Mouse (Mus musculus) neural tube, embryonic 12.5 days (tissue): ENCODE measurements around the gene Olfm4. TPM values are rescaled to one million over a fixed set of nuclear protein-coding genes. Genes with fewer than 3 reads are reported as not detected.

ENCODE experiments used
- ATAC-seq: fragments of 200-750 bp; cut with Nextera tagmentation; 2 replicates; pipeline ENCODE4 v1.8.0; 2017; ENCODE audit warnings: low read depth, mild to moderate bottlenecking, moderate TSS enrichment, moderate library complexity; ENCODE audit not compliant: low FRiP score
- H3K27ac ChIP-seq: fragments of 300-500 bp; sonication (generic); 2 replicates; pipeline ENCODE4 v1.5.1; 2016
- H3K27me3 ChIP-seq: fragments of 300-500 bp; sonication (generic); replicated peaks from 2 replicates; pipeline ENCODE4 v1.6.1; 2016; ENCODE audit warnings: mild to moderate bottlenecking
- H3K36me3 ChIP-seq: fragments of 300-500 bp; sonication (generic); 2 replicates; pipeline ENCODE4 v1.6.1; 2016; ENCODE audit warnings: mild to moderate bottlenecking
- H3K4me1 ChIP-seq: fragments of 300-500 bp; sonication (generic); 2 replicates; pipeline ENCODE4 v1.6.1; 2016
- H3K4me2 ChIP-seq: fragments of 300-500 bp; sonication (generic); replicated peaks from 2 replicates; pipeline ENCODE4 v1.6.1; 2016; ENCODE audit warnings: mild to moderate bottlenecking
- H3K4me3 ChIP-seq: fragments of 300-500 bp; sonication (generic); 2 replicates; pipeline ENCODE4 v1.5.1; 2016
- H3K9ac ChIP-seq: fragments of 300-500 bp; sonication (generic); 2 replicates; pipeline ENCODE4 v1.6.1; 2016; ENCODE audit warnings: mild to moderate bottlenecking
- H3K9me3 ChIP-seq: fragments of 300-500 bp; sonication (generic); 2 replicates; pipeline ENCODE4 v1.6.1; 2016; ENCODE audit warnings: mild to moderate bottlenecking
- WGBS: fragments of 180-500 bp; shearing (Covaris S2); methylation state at CpG from one replicate; pipeline ENCODE4 v1.1.7; 2016; 5-methylcytosine and 5-hydroxymethylcytosine counted together
- polyA plus RNA-seq: library from polyadenylated mRNA; unstranded; fragments of >200 nt; fragmentation: Nextera tagmentation; extraction: Ambion mirVana; gene quantifications from 2 replicates; pipeline ENCODE4 v1.2.1, GENCODE M21; 2016

Gene Olfm4
- polyA plus RNA-seq, 1 experiment from 2014 or later, result 1.8 TPM

GRCm38 (mm10) chr14:80039645-80040272 lies 55.9 kb downstream of the Olfm4 start:
- H3K4me1 ChIP-seq, result peaks cover 6% of the 10 kb centered on the region; the same call in 1 of the 2 replicates
- H3K27ac ChIP-seq, result no peak overlapping the region
- H3K9me3 ChIP-seq, result no peaks in the 10 kb centered on the region
- no peak overlapping the region for H3K4me3 ChIP-seq
- no peak overlapping the region for H3K4me2 ChIP-seq
- H3K9ac ChIP-seq, result no peak overlapping the region
- ATAC-seq, result peak; percentile 81
- H3K27me3 ChIP-seq, result no peaks in the 10 kb centered on the region
- 55% methylated on average over 4 of the region's 4 CpGs for WGBS
- no peaks in the 10 kb centered on the region for H3K36me3 ChIP-seq

GRCm38 (mm10) chr14:80046104-80046734 lies 62.3 kb downstream of the Olfm4 start:
- 94% methylated on average over 6 of the region's 6 CpGs for WGBS
- Histone ChIP-seq H3K27me3 (no peaks in the 10 kb centered on the region), H3K36me3 (no peaks in the 10 kb centered on the region), H3K9ac (no peak overlapping the region), H3K4me1 (peaks cover 4% of the 10 kb centered on the region), H3K4me2 (no peak overlapping the region), H3K27ac (no peak overlapping the region), H3K4me3 (no peak overlapping the region), H3K9me3 (no peaks in the 10 kb centered on the region)
- no peak for ATAC-seq

- peaks cover 4% of the 10 kb centered on the region for H3K4me1 ChIP-seq
- no peaks in the 10 kb centered on the region for H3K36me3 ChIP-seq
- no peak overlapping the region for H3K4me3 ChIP-seq
- WGBS, result 38% methylated on average over 5 of the region's 5 CpGs
- no peak overlapping the region for H3K9ac ChIP-seq
- no peak overlapping the region for H3K27ac ChIP-seq
- no peak for ATAC-seq
- H3K4me2 ChIP-seq, result no peak overlapping the region
- H3K9me3 ChIP-seq, result no peaks in the 10 kb centered on the region
- no peaks in the 10 kb centered on the region for H3K27me3 ChIP-seq
Measured at GRCm38 (mm10) chr14:80047368-80048101, 63.7 kb downstream of the Olfm4 start.

GRCm38 (mm10) chr14:80055725-80056124 lies 71.8 kb downstream of the Olfm4 start:
- ATAC-seq, result no peak
- no peak overlapping the region for H3K4me3 ChIP-seq
- WGBS, result 80% methylated on average over 3 of the region's 3 CpGs
- no peaks in the 10 kb centered on the region for H3K36me3 ChIP-seq
- no peak overlapping the region for H3K9ac ChIP-seq
- H3K27me3 ChIP-seq, result no peaks in the 10 kb centered on the region
- no peak overlapping the region for H3K27ac ChIP-seq
- no peaks in the 10 kb centered on the region for H3K9me3 ChIP-seq
- no peak overlapping the region for H3K4me2 ChIP-seq
- H3K4me1 ChIP-seq, result no peaks in the 10 kb centered on the region

- 88% methylated on average over 3 of the region's 3 CpGs for WGBS
- Histone ChIP-seq H3K36me3 (no peaks in the 10 kb centered on the region), H3K27ac (no peak overlapping the region), H3K4me1 (no peaks in the 10 kb centered on the region), H3K9ac (no peak overlapping the region), H3K9me3 (no peaks in the 10 kb centered on the region), H3K4me3 (no peak overlapping the region), H3K27me3 (no peaks in the 10 kb centered on the region), H3K4me2 (no peak overlapping the region)
- no peak for ATAC-seq
Measured at GRCm38 (mm10) chr14:80061686-80062085, 77.8 kb downstream of the Olfm4 start.

- Histone ChIP-seq H3K9ac (no peak overlapping the region), H3K36me3 (no peaks in the 10 kb centered on the region), H3K27ac (no peak overlapping the region), H3K27me3 (no peaks in the 10 kb centered on the region), H3K4me3 (no peak overlapping the region), H3K9me3 (no peaks in the 10 kb centered on the region), H3K4me2 (no peak overlapping the region), H3K4me1 (no peaks in the 10 kb centered on the region)
- no peak for ATAC-seq
- WGBS, result 54% methylated on average over 9 of the region's 9 CpGs
Measured at GRCm38 (mm10) chr14:80062896-80063295, 79.0 kb downstream of the Olfm4 start.

GRCm38 (mm10) chr14:80070580-80070979 lies 86.7 kb downstream of the Olfm4 start:
- Histone ChIP-seq H3K27me3 (no peaks in the 10 kb centered on the region), H3K27ac (no peak overlapping the region), H3K4me3 (no peak overlapping the region), H3K9me3 (no peaks in the 10 kb centered on the region), H3K4me2 (no peak overlapping the region), H3K9ac (no peak overlapping the region), H3K4me1 (no peaks in the 10 kb centered on the region), H3K36me3 (no peaks in the 10 kb centered on the region)
- 80% methylated on average over 3 of the region's 3 CpGs for WGBS
- ATAC-seq, result no peak

Other genes with a start within 250 kb of the Olfm4 start
- gene Pcdh8, start 212.8 kb upstream of the Olfm4 start, polyA plus RNA-seq, result 40.6 and 43.8 TPM in 2 replicates